Mouse (Mus musculus): ENCODE measurements around the gene 1110002E22Rik.

DNA sequence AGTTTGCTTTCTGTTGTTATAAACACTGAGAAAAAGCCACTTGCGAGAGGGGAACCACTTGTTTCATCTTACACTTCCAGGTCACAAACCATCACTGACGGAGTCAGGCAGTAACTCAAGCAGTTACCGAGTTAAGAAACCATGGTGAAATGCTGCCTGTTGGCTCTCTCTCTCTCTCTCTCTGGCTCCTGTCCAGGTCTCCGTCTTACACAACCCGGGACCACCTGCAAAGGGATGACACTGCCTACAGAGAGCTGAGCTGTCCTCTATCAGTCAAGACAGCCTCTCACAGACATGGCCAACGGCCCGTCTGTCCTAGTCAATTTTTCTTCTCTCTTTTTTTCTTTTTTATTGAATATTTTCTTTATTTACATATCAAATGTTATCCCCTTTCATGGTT, 21.5 kb upstream of the 1110002E22Rik start:
- TF ChIP-seq CTCF (IDR thresholded peaks at IDR 0.05; ENCODE audit: low read depth, low read length): no peak
- no peak for TF ChIP-seq POLR2A (IDR thresholded peaks at IDR 0.05; ENCODE audit: borderline replicate concordance, low read depth, low read length)
